Mouse (Mus musculus) stomach, postnatal 0 days (tissue): Measurements from ENCODE around the gene Pde10a. TPM values are rescaled to one million over a fixed set of nuclear protein-coding genes. Genes with fewer than 3 reads are reported as not detected.

Experiments used
- ATAC-seq: fragments of 200-750 bp; cut with Nextera tagmentation; 2 replicates; pipeline ENCODE4 v1.8.0; 2017; ENCODE audit not compliant: low FRiP score, low TSS enrichment
- DNase-seq: peaks from one replicate; pipeline ENCODE4 v3.0.0-alpha.2; 2016; ENCODE audit warnings: low spot score
- H3K27ac ChIP-seq: fragments of 300-500 bp; sonication (generic); replicated peaks from 2 replicates; pipeline ENCODE4 v1.5.1; 2014; ENCODE audit warnings: mild to moderate bottlenecking, control low read depth
- H3K27me3 ChIP-seq: fragments of 300-500 bp; sonication (generic); 2 replicates; pipeline ENCODE4 v1.6.1; 2014; ENCODE audit warnings: low read length; ENCODE audit not compliant: control insufficient read depth, insufficient read depth
- H3K36me3 ChIP-seq: fragments of 300-500 bp; sonication (generic); 2 replicates; pipeline ENCODE4 v1.6.1; 2014; ENCODE audit warnings: low read length, mixed read lengths; ENCODE audit not compliant: control insufficient read depth, insufficient read depth
- H3K4me1 ChIP-seq: fragments of 300-500 bp; sonication (generic); replicated peaks from 2 replicates; pipeline ENCODE4 v1.6.1; 2014; ENCODE audit warnings: antibody characterized with exemption; ENCODE audit not compliant: control insufficient read depth, insufficient read depth
- H3K4me2 ChIP-seq: fragments of 300-500 bp; sonication (generic); replicated peaks from 2 replicates; pipeline ENCODE4 v1.6.1; 2014; ENCODE audit warnings: low read depth, mild to moderate bottlenecking, control low read depth, moderate library complexity
- H3K4me3 ChIP-seq: fragments of 300-500 bp; sonication (generic); 2 replicates; pipeline ENCODE4 v1.5.1; 2014; ENCODE audit warnings: low read depth, low read length, control low read depth
- H3K9ac ChIP-seq: fragments of 300-500 bp; sonication (generic); 2 replicates; pipeline ENCODE4 v1.6.1; 2014; ENCODE audit warnings: mild to moderate bottlenecking, low read length, control low read depth, mixed read lengths
- H3K9me3 ChIP-seq: fragments of 300-500 bp; sonication (generic); 2 replicates; pipeline ENCODE4 v1.6.1; 2016; ENCODE audit warnings: low read length; ENCODE audit not compliant: control insufficient read depth
- CTCF ChIP-seq: IDR thresholded peaks from 2 replicates; pipeline ENCODE4 v1.5.1; 2016; ENCODE audit warnings: antibody characterized with exemption, low read depth, mild to moderate bottlenecking, moderate library complexity
- EP300 ChIP-seq: optimal IDR thresholded peaks from 2 replicates; pipeline ENCODE3; 2016; ENCODE audit warnings: antibody characterized with exemption
- WGBS: fragments of 180-500 bp; shearing (Covaris S2); extraction: QIAGEN DNeasy Blood & Tissue Kit; methylation state at CpG from one replicate; pipeline ENCODE4 v1.1.7; 2014; 5-methylcytosine and 5-hydroxymethylcytosine counted together
- polyA plus RNA-seq: library from polyadenylated mRNA; unstranded; fragments of >200 nt; fragmentation: Nextera tagmentation; extraction: Ambion mirVana; gene quantifications from 2 replicates; pipeline ENCODE4 v1.2.1, GENCODE M21; 2015

Pde10a gene
- polyA plus RNA-seq, 1 experiment from 2014 or later, result 0.69 TPM

- Histone ChIP-seq H3K27ac (no peak overlapping the region), H3K4me2 (no peak overlapping the region), H3K36me3 (no peaks in the 10 kb centered on the region), H3K9ac (no peak overlapping the region), H3K27me3 (no peaks in the 10 kb centered on the region), H3K4me3 (no peak overlapping the region), H3K9me3 (no peaks in the 10 kb centered on the region), H3K4me1 (no peaks in the 10 kb centered on the region)
- no peak for DNase-seq
- ATAC-seq, result no peak
- WGBS, result 72% methylated on average over 14 of the region's 14 CpGs
- TF ChIP-seq CTCF, result no peak
- no peak for TF ChIP-seq EP300
These were observed 16.9 kb downstream of the Pde10a start for GRCm38 (mm10) chr17:8541974-8542538.

DNA sequence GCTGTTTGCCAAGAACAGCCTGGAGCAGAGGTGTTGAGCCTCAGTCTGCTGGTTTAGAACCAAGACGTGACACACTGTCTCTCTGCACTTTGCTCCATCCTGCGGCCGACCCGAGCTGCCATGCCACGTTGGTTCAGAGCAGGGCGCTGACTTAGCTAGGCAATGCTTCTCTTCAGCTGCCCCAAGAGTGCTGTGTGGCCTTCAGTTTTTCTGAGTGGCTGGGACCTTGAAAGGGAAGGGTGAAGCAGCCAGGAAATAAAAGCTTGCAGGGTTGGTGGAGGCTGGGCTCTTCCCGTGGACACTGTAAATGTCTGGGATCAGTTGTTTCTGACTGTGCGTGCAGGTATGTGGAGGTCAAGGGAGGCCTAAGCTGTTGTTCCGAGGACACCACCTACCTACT is 21.2 kb downstream of the Pde10a start:
- Histone ChIP-seq H3K4me3 (no peak overlapping the region), H3K4me1 (no peaks in the 10 kb centered on the region), H3K9me3 (no peaks in the 10 kb centered on the region), H3K4me2 (no peak overlapping the region), H3K36me3 (no peaks in the 10 kb centered on the region), H3K9ac (no peak overlapping the region), H3K27ac (no peak overlapping the region), H3K27me3 (no peaks in the 10 kb centered on the region)
- DNase-seq (no peak), ATAC-seq (no peak)
- TF ChIP-seq CTCF, result no peak
- WGBS, result 78% methylated on average over 9 of the region's 9 CpGs

GRCm38 (mm10) chr17:8548733-8549132 is 23.6 kb downstream of the Pde10a start:
- Histone ChIP-seq H3K4me1 (no peaks in the 10 kb centered on the region), H3K9me3 (no peaks in the 10 kb centered on the region), H3K27ac (no peak overlapping the region), H3K4me3 (no peak overlapping the region), H3K36me3 (no peaks in the 10 kb centered on the region), H3K27me3 (no peaks in the 10 kb centered on the region), H3K9ac (no peak overlapping the region), H3K4me2 (no peak overlapping the region)
- WGBS, result 82% methylated on average over 4 of the region's 4 CpGs
- TF ChIP-seq EP300 (no peak), CTCF (no peak)
- DNase-seq (no peak), ATAC-seq (no peak)

GRCm38 (mm10) chr17:8551641-8552040 is 26.5 kb downstream of the Pde10a start:
- no peak overlapping the region for H3K4me2 ChIP-seq
- no peak overlapping the region for H3K4me3 ChIP-seq
- WGBS, result 69% methylated on average over 3 of the region's 3 CpGs
- H3K4me1 ChIP-seq, result no peaks in the 10 kb centered on the region
- TF ChIP-seq EP300 (no peak), CTCF (no peak)
- no peak overlapping the region for H3K27ac ChIP-seq
- no peaks in the 10 kb centered on the region for H3K36me3 ChIP-seq
- no peaks in the 10 kb centered on the region for H3K27me3 ChIP-seq
- ATAC-seq (no peak), DNase-seq (no peak)
- H3K9me3 ChIP-seq, result no peaks in the 10 kb centered on the region
- H3K9ac ChIP-seq, result no peak overlapping the region

DNA sequence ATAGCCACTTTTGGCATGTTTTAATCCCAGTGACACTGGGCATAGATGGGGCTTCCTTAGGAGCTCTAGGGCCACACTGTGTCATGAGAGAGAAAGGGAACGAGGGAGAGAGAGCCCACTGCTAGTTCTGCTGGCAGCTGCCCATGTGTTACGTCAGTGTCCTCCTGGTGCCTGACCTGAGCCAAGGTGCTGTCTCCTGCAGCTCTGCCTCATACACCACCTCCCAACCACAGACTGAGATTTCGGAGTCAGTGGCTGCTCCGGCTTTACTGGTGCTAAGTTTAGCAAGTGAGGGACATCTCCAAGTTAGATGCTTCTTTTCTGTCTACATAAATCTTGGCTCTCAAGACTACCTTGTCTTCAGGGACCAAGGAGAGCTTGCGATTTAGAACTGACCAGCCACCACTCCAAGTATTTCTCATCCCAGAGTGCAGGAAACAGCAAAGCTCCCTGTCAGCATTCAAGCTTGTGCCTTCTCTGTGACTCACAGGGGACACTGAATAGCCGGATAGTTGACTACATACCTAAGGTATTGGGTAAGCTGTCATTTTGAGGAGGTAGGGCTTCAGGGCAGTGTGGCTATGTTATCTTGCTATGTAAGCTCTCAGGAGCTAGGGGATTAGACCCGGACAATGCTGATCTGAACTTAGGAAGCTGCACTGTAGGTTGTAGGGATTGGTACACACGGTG is 27.3 kb downstream of the Pde10a start:
- WGBS, result 62% methylated on average over 8 of the region's 8 CpGs
- H3K27me3 ChIP-seq, result no peaks in the 10 kb centered on the region
- no peak overlapping the region for H3K4me2 ChIP-seq
- H3K9me3 ChIP-seq, result no peaks in the 10 kb centered on the region
- DNase-seq, result no peak
- H3K4me1 ChIP-seq, result no peaks in the 10 kb centered on the region
- no peak overlapping the region for H3K4me3 ChIP-seq
- no peak overlapping the region for H3K9ac ChIP-seq
- no peak overlapping the region for H3K27ac ChIP-seq
- TF ChIP-seq CTCF (no peak), EP300 (no peak)
- H3K36me3 ChIP-seq, result no peaks in the 10 kb centered on the region
- ATAC-seq, result no peak

GRCm38 (mm10) chr17:8553601-8554000 is 28.4 kb downstream of the Pde10a start:
- TF ChIP-seq CTCF (no peak), EP300 (no peak)
- ATAC-seq (no peak), DNase-seq (no peak)
- no peaks in the 10 kb centered on the region for H3K27me3 ChIP-seq
- H3K4me3 ChIP-seq, result no peak overlapping the region
- H3K4me2 ChIP-seq, result no peak overlapping the region
- no peaks in the 10 kb centered on the region for H3K9me3 ChIP-seq
- H3K27ac ChIP-seq, result no peak overlapping the region
- 69% methylated on average over 3 of the region's 3 CpGs for WGBS
- H3K4me1 ChIP-seq, result no peaks in the 10 kb centered on the region
- no peaks in the 10 kb centered on the region for H3K36me3 ChIP-seq
- no peak overlapping the region for H3K9ac ChIP-seq
